Mouse (Mus musculus) gonadal fat pad, adult 2 months (tissue): ENCODE data around the gene 4931408C20Rik. TPM values are rescaled to one million over a fixed set of nuclear protein-coding genes. Genes with fewer than 3 reads are reported as not detected.

Experiments
- DNase-seq: peaks from one replicate; pipeline ENCODE4 v3.0.0-alpha.2; 2012; ENCODE audit warnings: low read depth
- polyA plus RNA-seq: library from polyadenylated mRNA; depleted of rRNA; stranded (reverse); fragments of >200 nt; gene quantifications from 2 replicates; pipeline ENCODE4 v1.2.3, GENCODE M21; 2012; rRNA removed

The 4931408C20Rik gene
- 0.06 TPM in 1 of 2 replicates, not detected in the other for polyA plus RNA-seq

DNA sequence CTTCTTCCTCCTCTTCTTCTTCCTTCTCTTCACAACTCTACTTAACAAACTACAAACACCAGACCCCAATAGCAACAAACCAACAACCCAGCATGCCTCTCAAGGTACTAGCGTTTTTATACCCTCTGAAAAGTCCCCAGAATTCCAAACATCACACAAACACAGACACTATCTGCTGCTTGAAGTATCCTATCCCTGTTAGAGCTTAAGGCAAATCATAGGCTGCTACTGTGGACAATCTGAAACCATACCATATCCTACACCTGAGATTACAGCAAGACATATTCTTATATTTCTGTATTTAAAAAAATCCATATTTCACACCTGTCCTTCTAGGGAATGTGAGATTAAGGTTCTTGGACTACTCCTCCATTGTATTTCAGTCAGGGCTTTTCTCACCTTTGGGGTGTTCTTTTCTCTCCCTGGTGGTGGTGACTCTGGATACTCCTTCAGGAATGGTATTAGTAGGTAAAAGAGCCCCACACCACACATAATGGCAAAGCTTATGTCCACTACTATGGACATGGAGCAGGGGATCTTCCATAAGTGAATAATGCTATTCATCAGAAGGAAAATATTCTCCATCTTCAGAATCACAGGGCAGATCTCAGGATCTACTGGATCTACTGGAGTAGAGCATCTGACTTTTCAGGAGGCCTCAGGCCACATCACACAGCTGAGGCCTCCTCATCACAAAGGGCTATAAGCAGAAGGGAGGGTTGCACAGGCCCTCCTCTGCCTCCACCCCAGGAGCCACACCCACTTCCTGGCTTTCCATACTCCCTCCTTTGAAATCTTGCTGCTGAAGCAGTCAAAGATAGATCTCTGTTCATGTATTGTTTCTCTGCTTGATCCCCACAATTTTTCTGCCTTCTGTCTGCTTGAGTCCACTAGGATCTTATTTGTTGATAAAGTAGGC is at the start of gene 4931408C20Rik:
Gene 4931408C20Rik (minus strand): TSS at position 619 of the 919 bp plus-strand sequence.
- DNase-seq, result no peak

DNA sequence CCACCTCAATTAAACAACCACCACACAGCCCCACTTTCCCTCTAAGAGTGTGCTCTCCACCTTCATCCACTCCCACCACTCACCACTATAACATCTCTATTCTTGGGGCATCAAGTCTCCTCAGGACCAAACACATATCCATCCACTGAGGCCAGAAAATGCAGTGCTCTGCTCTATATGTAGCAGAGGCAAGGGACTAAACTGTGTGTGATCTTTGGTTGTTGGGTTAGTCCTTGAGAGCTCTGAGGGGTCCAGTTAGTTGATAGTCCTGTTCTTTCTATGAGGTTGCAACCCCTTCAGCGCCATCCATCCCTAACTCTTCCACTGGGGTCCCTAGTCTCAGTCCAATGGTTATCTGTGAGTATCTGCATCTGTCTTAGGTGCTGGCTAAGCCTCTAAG is 666 bp upstream of the 4931408C20Rik start:
- DNase-seq, result no peak

DNA sequence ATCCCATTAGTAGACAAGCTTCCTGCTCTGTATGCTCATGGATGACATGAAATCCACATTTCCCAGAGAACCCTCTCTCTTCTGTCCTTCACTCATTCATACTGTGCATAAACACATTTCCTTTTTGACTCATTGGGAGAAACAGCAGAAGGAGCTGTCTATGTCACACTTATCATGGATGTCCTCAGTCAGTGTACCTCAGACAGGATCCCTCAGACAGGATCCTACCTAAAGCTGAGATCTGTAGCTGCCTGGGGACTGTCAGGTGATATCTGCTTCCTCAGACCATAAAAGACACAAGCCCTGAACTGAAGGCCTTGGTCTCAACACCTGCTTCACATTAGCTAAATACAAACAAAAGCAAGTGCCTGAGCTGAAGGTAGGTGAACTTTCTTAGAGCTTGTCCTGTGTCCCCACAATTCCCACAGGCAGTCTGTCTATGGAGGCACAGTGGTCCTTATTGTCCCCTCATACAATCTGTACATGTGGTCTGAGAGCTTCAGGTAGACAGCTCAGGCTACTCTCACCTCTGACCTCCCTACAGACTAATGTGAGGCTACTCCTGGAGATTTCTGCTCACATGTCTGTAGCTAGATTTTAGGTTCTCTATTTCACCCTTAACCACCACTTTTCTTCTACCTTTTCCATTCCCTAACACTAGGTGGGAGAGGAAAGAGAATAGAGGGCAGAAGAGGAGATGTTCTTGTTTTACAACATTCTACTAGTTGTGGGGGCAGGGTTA is 1.1 kb downstream of the 4931408C20Rik start:
- no peak for DNase-seq

DNA sequence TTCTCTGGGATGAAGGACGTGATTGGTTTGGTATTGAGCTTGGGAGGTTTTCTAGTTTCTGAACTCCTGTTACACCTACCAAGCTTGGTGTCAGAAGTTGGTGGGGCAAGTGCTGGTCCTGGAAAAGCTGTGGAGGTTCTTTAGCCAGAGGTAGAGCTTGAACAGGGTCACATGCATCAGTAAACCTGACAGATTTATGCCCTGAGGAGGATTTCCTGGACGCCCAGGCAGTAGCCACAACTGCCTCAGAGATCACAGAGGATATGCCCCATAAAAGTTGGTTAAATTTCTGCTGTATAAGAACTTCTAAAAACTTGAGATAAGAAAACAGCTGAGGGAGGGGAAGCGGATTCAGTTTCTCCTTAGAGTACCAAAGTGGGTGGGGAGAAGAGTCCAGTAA is 1.9 kb downstream of the 4931408C20Rik start:
- no peak for DNase-seq

DNA sequence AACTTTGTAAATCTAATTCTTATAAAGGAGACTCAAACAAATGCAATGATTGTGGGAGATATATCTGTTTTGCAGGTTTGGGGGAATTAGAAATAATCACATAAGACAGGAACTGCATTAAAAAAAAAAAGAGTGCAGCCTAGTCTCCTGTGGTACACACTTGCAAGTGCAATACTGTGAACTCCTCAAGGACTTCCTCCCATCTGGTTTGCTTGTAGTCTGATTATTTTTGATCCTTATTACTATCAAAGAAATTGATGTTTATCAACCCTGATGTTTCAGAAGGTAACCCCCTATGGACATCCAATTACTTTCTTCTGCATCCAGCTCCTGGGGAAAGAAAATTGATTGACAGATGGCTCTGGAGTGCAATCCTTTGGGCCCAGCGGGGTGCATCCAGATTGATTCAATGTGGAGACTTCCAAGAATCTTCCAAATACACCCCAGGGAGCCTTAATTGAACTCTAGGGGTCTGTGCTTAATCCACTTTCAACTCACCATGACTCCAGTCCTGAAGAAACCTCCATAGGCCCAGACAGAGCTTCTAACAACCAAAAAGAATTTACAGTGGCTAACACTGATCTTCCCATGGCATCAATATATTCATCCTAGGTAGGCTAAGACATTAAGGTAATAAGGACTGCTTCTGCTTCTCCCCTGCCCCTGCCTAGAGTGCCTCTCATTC is 37.4 kb downstream of the 4931408C20Rik start:
- no peak for DNase-seq

DNA sequence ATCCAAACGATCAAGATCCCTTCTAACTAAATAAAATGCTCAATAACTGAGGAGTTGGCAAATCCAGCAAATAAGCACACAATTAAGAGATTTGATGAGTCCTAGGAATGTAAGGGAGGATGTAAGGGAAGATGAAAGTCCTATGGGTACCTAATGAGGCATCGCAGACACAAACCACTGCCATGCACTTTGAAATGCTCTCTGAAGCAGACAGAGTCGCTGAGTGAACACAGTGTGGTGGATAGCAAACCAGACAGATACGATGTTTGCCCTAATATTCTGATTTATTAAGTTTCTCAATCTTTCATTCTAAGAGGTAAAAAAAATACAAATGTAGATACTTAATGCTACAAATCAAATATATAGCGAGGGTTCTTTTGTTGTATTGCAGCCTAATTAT is 51.2 kb downstream of the 4931408C20Rik start:
- no peak for DNase-seq
